Mouse (Mus musculus): ENCODE measurements at regions not wholly inside any gene's neighbourhood (a gene's known extent, or its start where the extent isn't known, plus 50 kb on each side); places are given as distances from the start of the nearest gene placed in this dataset.
A peak's percentile ranks its signal among the peaks of the same experiment; 100 is the strongest.
"Not testable (repeated sequence)": the region's sequence is repeated elsewhere in the genome, so short reads cannot be mapped to it uniquely, and the experiment has no call there.

- DNase-seq = not testable (repeated sequence)
Measured at GRCm38 (mm10) chr12:113424598-113425208, 64.6 kb upstream of the Adam6b start.

- no peak for DNase-seq
Measured at GRCm38 (mm10) chr12:113425209-113426070, 63.9 kb upstream of the Adam6b start.

- DNase-seq = no peak
Measured at GRCm38 (mm10) chr12:113426636-113427035, 62.7 kb upstream of the Adam6b start.

- peak; percentile 4 for DNase-seq
Measured at GRCm38 (mm10) chr12:113427339-113427738, 62.0 kb upstream of the Adam6b start.

- DNase-seq = no peak
Measured at GRCm38 (mm10) chr12:113428461-113428860, 60.9 kb upstream of the Adam6b start.

GRCm38 (mm10) chr12:113428901-113429300, 60.4 kb upstream of the Adam6b start:
- DNase-seq = no peak

- DNase-seq = no peak
Measured at GRCm38 (mm10) chr12:113430340-113430739, 59.0 kb upstream of the Adam6b start.

All from kidney, adult 11 months (tissue).